Mouse (Mus musculus) cerebellum, postnatal 10 days (tissue): ENCODE results near the gene H2-T24.

Experiments used
- DNase-seq, 2 experiments: peaks; one replicate each; pipeline ENCODE4 v3.0.0; 2021; ENCODE audit warnings: mixed read lengths in 2 of 2

The H2-T24 gene

DNA sequence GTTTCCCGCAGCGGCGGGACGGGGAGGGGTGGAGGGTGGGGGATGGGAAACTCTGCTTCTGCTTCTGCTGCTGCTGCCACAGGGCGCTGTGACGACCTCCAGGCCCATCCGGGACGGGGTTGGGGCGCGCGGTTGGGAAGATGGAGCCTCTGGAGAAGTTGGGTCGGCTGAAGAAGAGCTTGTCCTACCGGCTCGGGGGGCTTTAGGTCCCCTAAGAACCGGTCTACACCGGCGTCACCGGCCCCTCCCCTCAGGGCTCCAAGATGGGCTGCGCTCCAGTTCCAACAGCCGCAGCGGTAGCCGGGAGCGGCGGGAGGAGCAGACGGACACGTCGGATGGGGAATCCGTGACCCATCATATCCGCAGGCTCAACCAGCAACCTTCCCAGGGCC, 40.0 kb downstream of the H2-T24 start:
- DNase-seq, result peak; percentile 79 to 84

DNA sequence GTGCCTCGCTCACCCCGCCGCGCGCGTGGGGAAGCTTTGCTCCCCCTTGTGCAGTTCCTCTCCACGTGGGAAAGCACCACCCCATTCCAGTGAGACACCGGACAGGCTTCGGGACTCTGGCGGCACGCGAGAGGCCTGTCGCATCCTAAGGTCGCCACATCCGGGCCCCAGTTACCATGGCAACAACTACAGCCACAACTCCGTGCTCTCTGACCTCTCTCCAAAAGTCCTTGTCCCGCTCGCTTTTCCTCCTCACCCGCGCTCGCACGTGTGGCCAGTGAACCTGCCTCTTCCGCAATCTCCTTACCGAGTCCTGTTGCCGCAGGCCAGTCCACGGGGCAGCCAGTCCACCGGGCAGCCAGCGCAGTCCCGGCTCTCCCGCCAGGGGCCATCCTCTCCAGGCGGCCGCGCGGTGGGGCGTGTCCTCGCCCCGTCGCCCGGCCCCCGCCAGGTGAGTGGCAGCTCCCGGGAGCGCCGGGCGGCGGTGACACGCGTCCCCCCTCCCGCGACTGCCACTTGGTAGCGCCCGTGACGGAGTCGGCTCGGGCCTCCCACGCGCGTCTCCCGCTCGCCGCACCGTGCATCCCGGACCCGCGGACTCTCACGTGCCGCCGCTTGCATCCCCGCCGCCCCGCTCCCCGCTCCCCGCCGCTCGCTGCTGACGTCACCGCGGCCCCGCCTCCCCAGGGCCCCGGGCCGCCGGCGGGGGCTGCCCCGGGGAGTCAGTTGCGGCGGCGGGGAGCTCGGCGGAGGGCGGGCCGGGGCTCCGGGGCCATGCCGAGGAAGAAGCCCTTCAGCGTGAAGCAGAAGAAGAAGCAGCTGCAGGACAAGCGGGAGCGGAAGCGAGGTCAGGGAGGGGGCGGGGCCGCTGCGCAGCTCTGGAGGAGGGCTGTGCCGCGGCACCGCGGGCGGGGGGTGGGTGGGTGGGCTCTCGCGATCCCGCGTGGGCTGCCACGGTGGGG, 40.7 kb downstream of the H2-T24 start, which contains the start of the genes Gnl1 and Prr3:
Gene Gnl1, plus strand, starts transcription at position 451 of the 962 bp plus-strand sequence.
Gene Prr3, minus strand, starts transcription at position 836 of the 962 bp plus-strand sequence.
- DNase-seq, result peak; percentile 95 to 97

DNA sequence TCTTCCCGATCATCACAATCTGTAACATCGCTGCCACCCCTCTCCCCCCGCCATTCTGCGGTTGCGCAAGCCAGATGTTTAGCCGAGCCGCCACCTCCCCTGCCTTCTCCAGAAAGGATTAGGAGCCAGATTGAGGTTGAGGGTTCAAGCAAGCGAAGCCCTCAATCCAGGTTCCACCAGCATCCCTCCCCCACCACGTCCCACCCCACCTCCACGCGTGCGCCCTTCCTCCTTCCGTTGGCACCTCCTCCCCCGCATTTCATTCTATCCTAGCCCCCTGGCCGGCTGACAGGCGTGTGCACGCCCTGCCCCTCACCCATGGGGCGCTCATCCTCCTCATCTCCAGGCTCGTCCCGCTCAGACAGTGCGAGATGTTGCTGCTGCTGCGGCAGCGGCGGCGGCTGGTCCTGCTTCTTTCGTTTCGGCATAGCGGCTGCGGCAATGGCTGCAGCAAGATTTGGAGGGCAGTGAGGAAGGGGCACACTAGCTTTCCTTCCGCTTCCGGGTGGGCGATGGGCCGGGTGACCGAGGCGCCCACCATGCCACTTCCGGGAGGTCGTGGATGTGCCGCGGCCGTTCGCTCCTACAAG, 41.5 kb downstream of the H2-T24 start:
- DNase-seq, result peak; percentile 94

DNA sequence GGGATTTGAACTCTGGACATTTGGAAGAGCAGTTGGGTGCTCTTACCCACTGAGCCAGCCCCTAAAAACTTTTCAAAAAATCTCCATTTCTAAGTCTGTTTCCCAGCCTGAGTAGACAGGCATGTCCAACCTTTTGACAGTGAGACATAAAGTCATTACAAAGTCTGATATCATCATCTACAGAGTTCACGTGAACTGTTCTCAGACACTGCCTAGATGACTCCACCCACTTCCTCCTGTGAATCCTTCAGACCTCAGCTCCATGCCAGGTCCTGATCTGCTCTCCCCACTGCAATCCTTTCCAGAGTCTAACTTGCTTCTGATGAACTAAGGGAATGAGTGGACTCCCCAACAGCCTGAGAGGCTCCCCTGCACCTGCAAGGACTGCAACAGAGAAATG, 48.2 kb downstream of the H2-T24 start:
- DNase-seq, result no peak

DNA sequence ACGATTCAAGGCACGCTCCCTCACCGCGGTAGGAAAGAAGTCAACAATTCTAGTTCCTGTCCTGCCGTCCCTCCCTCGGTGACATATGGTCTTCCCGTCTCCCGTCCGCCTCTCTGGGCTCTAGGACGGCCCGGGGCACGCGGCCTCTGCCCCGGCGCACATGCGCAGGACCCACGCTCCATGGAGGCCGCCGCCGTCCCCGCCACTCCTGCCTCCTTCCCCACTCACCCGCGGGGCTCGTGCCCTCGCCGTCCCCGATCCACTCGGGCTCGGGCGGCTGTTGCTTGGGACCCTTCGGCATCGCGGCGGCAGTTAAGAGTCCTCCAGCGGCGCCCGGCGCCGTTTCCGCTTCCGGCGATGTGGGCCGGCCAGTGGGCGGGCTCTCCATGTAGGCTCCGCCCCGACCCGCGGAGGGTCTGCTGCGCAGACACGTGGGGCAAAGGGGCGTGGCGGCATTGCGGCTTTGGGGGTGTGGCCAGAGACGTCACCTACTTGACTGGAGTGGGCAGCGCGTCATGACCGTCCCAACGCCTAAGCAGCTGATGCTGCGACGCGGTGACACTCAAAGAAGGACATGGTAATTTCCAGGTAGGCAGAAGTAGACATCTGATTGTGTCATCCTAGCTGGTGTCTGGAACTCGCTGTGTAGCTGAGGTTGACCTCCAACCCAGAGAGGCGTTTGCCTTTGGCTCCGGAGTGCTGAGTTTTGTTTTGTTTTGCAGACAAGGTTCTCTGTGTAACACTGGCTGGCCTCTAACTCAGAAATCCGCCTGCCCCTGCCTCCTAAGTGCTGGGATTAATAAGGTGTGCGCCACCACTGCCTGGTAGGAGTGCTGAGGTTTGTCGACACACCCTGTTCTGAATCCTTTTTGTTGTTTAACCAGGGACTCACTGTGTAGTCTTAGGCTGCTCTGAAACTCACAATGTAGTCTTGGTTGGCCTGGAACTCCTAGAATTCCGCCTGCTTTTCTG, 50.7 kb downstream of the H2-T24 start, which contains the start of gene Abcf1:
Gene Abcf1, minus strand, starts transcription at position 344 of the 972 bp plus-strand sequence.
- peak; percentile 100 for DNase-seq

DNA sequence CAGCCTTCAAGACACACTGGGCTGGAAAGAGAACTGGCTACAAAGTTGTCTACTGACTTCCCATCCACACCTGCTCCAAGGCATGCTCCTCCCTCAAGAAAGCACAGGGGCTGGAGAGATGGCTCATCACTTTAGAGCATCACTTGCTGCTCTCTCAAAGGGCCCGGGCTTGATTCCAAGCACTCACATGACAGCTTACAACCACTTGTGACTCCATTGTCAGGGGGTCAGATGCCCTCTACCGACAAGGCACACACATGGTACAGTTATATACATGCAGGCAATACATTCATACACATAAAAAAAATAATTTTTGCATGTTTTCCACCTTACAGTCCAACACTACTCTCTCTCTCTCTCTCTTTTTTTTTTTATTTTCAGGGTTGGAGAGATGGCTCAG, 52.7 kb downstream of the H2-T24 start:
- DNase-seq, result no peak

DNA sequence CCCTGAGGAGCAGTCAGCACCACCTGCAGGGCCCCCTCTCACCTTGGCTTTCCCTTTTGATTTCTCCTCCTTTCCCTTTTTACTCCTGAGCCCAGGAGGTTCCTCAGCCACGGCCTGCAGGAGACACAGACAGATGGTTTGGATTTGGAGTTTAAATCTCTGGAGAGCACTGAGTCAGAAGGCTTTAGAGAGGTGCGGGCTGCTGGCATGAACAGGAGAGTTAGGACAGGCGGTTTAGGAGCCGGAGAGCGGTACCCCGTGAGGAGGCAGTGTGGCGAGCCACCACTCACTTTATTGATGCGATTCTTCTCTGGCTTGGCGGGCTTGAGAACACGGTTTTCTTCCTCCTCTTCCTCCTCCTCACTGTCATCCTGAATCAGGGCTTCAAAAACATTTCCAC, 57.1 kb downstream of the H2-T24 start:
- no peak for DNase-seq

DNA sequence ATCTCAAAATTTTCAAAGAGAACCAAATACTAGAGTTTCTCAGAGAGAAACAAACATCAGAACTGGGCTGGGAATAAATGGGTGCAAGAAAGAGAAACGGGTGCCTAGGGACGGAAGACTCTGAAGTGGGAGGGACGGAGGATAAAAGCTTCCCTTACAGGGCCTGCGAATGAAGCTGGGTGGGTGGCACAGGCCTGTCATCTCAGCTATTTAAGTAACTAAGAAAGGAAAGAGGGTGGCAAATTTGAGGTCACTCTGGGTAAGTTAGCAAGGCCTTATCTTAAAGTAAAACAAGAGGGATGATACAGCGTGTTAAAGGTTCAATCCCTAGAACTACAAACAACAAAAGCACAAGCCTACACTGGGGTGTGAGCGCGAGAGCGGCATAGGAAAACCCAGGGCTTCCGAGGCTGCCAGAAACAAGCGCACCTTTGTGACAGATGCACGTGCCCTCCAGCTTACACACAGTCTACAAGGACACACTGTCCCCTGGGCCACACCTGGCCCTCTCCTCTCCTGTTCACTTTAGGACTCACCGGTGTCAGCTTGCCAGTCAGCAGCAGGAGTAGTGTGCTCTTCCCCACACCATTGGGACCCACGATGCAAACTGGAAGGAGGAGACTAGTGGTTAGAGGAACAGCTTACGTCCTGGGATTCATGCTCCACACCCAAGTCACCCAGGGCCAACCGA, 61.7 kb downstream of the H2-T24 start:
- DNase-seq, result no peak
